Mouse (Mus musculus): ENCODE measurements around the gene Slc6a12.

DNA sequence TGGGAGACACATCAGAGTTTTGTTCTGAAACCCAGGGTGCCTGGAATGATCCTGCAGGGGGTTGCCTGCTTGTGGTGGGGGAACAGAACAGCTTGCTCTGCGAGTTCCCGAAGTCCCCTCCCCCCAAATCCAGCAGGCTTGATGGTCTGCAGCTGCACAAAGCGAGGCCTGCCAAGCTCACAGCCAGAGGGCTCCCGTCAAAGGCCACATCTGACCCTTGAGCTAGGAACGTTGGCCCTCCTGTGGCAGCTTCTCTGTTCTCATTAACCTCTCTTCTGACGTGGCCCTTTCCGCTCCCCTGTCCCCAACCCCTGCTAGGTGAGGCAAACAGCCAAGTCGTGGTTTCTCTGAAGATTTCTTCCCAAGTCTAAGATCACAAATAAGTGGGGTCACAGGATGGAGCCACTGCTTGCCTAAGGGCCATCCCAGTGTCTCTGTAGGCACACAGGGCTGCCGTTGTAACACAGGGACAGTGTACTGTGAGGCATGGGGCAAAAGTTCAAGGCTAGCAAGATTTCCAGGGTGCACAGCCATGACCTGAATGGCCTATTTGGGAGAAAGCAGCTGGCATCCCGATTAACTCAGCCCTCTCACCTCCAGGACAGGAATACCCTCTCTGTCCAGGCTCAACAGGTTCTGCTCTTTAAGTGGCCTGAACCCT lies 12.9 kb upstream of the Slc6a12 start:
- no peak for TF ChIP-seq ETS1 (IDR thresholded peaks at IDR 0.05; ENCODE audit: low read depth, low read length)
- no peak for TF ChIP-seq RAD21 (IDR thresholded peaks at IDR 0.05; ENCODE audit: low read depth, low read length)
- TF ChIP-seq UBTF (IDR thresholded peaks at IDR 0.05; ENCODE audit: borderline replicate concordance, insufficient read depth, low read depth, low read length) = no peak
- no peak for TF ChIP-seq CTCF (IDR thresholded peaks at IDR 0.05 in 2 of 3, conservative IDR thresholded peaks at IDR 0.05 in 1 of 3; ENCODE audit: control insufficient read depth in 1 of 3, insufficient read depth in 1 of 3, low read depth in 2 of 3, low read length in 3 of 3, poor library complexity in 1 of 3, severe bottlenecking in 1 of 3)
- no peak for TF ChIP-seq E2F4 (IDR thresholded peaks at IDR 0.05; ENCODE audit: borderline replicate concordance, low read depth, low read length)
- no peak for TF ChIP-seq POLR2A (IDR thresholded peaks at IDR 0.05; ENCODE audit: control insufficient read depth in 1 of 2, insufficient read depth in 1 of 2, low read depth in 1 of 2, low read length in 2 of 2, poor library complexity in 1 of 2)
- no peak for TF ChIP-seq KAT2A (conservative IDR thresholded peaks at IDR 0.05; ENCODE audit: low read depth, low read length)
- TF ChIP-seq POLR2AphosphoS2 (IDR thresholded peaks at IDR 0.05; ENCODE audit: low read length) = no peak
- no peak for TF ChIP-seq MAX (IDR thresholded peaks at IDR 0.05; ENCODE audit: low read length)
- TF ChIP-seq HCFC1 (IDR thresholded peaks at IDR 0.05; ENCODE audit: low read depth, low read length) = no peak
- TF ChIP-seq GATA1 (IDR thresholded peaks at IDR 0.05; ENCODE audit: low read depth, low read length) = no peak
